Mouse (Mus musculus) ES-E14 (cell line): ENCODE measurements around the gene Gm13275. TPM values are rescaled to one million over a fixed set of nuclear protein-coding genes. Genes with fewer than 3 reads are reported as not detected.
"Not testable (repeated sequence)": the region's sequence is repeated elsewhere in the genome, so short reads cannot be mapped to it uniquely, and the experiment has no call there.

Source experiments
- DNase-seq: peaks from one replicate; pipeline ENCODE4 v3.0.0-alpha.2; 2013; ENCODE audit warnings: low read depth, low spot score
- H3K27ac ChIP-seq: 2 replicates; pipeline ENCODE4 v1.5.1; 2012; ENCODE audit warnings: low read depth, mild to moderate bottlenecking, low read length, moderate library complexity, mixed read lengths; ENCODE audit not compliant: poor library complexity, insufficient read depth, severe bottlenecking
- H3K36me3 ChIP-seq: 2 replicates; pipeline ENCODE4 v1.6.1; 2012; ENCODE audit warnings: mild to moderate bottlenecking, low read length, moderate library complexity, mixed read lengths; ENCODE audit not compliant: control insufficient read depth, poor library complexity, insufficient read depth, severe bottlenecking
- H3K4me1 ChIP-seq, 2 experiments: fragments of 150-350 bp in 1 of 2; sonication (generic) in 1 of 2; 2 replicates each; pipeline ENCODE4 v1.6.1; 2012; ENCODE audit warnings: low read length in 2 of 2, mild to moderate bottlenecking in 1 of 2, mixed read lengths in 1 of 2; ENCODE audit not compliant: control insufficient read depth in 2 of 2, insufficient read depth in 2 of 2, poor library complexity in 1 of 2
- H3K4me3 ChIP-seq, 2 experiments: fragments of 150-350 bp in 1 of 2; sonication (generic) in 1 of 2; 2 replicates each; pipeline ENCODE4 v1.5.1; 2012; ENCODE audit warnings: low read length in 2 of 2, low read depth in 1 of 2, mild to moderate bottlenecking in 1 of 2, mixed read lengths in 1 of 2; ENCODE audit not compliant: insufficient read depth in 1 of 2, poor library complexity in 1 of 2, severe bottlenecking in 1 of 2
- H3K9ac ChIP-seq: 2 replicates; pipeline ENCODE4 v1.6.1; 2012; ENCODE audit warnings: low read depth, mild to moderate bottlenecking, low read length, mixed read lengths; ENCODE audit not compliant: poor library complexity, insufficient read depth, severe bottlenecking
- H3K9me3 ChIP-seq: fragments of 150-350 bp; sonication (generic); 2 replicates; pipeline ENCODE4 v1.6.1; 2012; ENCODE audit warnings: low read depth, mild to moderate bottlenecking, low read length; ENCODE audit not compliant: control insufficient read depth, insufficient read depth
- CHD2 ChIP-seq: IDR thresholded peaks from 2 replicates; pipeline ENCODE4 v1.6.1; 2014; ENCODE audit warnings: mild to moderate bottlenecking, low read depth, low read length, inconsistent platforms
- HCFC1 ChIP-seq: IDR thresholded peaks from 2 replicates; pipeline ENCODE4 v1.6.1; 2012; ENCODE audit warnings: low read length, inconsistent platforms, borderline replicate concordance; ENCODE audit not compliant: insufficient read depth
- MAFK ChIP-seq: IDR thresholded peaks from 2 replicates; pipeline ENCODE4 v1.6.1; 2014; ENCODE audit warnings: mild to moderate bottlenecking, low read depth, low read length, inconsistent platforms; ENCODE audit not compliant: insufficient read depth
- ZC3H11A ChIP-seq: IDR thresholded peaks from 2 replicates; pipeline ENCODE4 v1.6.1; 2012; ENCODE audit warnings: low read depth, mild to moderate bottlenecking, inconsistent platforms, low read length, borderline replicate concordance
- ZNF384 ChIP-seq: IDR thresholded peaks from 2 replicates; pipeline ENCODE4 v1.6.1; 2012; ENCODE audit warnings: low read depth, low read length, inconsistent platforms
- in situ Hi-C, 2 experiments: fragments of 600-800 bp; cut with MboI; formaldehyde crosslinking; loops; one replicate each; pipeline ENCODE4 v1.15.1; 2025; ENCODE audit warnings: low sequenced_read_pairs in 2 of 2, inconsistent platforms in 1 of 2; ENCODE audit not compliant: unreplicated experiment in 2 of 2
- total RNA-seq: library from RNA; depleted of rRNA; stranded (reverse); fragments of 300-350 nt; gene quantifications from 2 replicates; pipeline ENCODE4 v1.2.3, GENCODE M21; 2012; rRNA removed

The Gm13275 gene
- not detected in 2 replicates for total RNA-seq

- H3K4me3 ChIP-seq, DNase-seq, H3K9me3 ChIP-seq, H3K9ac ChIP-seq, H3K27ac ChIP-seq, H3K4me1 ChIP-seq, in situ Hi-C loops, H3K36me3 ChIP-seq: not testable (repeated sequence)
Measured at GRCm38 (mm10) chr4:88793936-88794675, at the start of gene Gm13275. Gene Gm13275, plus strand, starts transcription at chr4:88794487.

- Histone ChIP-seq H3K9ac (no peak overlapping the region), H3K27ac (no peak overlapping the region), H3K4me3 (no peak overlapping the region), H3K36me3 (no peaks in the 10 kb centered on the region), H3K9me3 (no peaks in the 10 kb centered on the region), H3K4me1 (no peaks in the 10 kb centered on the region)
- in situ Hi-C loops = no loop called here
- DNase-seq = no peak
- TF ChIP-seq MAFK = no peak
- TF ChIP-seq ZC3H11A = no peak
- no peak for TF ChIP-seq CHD2
- no peak for TF ChIP-seq HCFC1
- no peak for TF ChIP-seq ZNF384
Measured at GRCm38 (mm10) chr4:88749926-88750325, 44.4 kb upstream of the Gm13275 start.

- in situ Hi-C loops, H3K36me3 ChIP-seq, H3K4me1 ChIP-seq, H3K9ac ChIP-seq, H3K4me3 ChIP-seq, DNase-seq, H3K27ac ChIP-seq, H3K9me3 ChIP-seq: not testable (repeated sequence)
Measured at GRCm38 (mm10) chr4:88754818-88755340, 39.4 kb upstream of the Gm13275 start, which contains the start of gene Gm13271. Gene Gm13271, plus strand, starts transcription at chr4:88754868.

- DNase-seq, H3K9me3 ChIP-seq, H3K4me1 ChIP-seq, H3K4me3 ChIP-seq, H3K9ac ChIP-seq, H3K36me3 ChIP-seq, H3K27ac ChIP-seq, in situ Hi-C loops: not testable (repeated sequence)
Measured at GRCm38 (mm10) chr4:88756581-88757513, 37.4 kb upstream of the Gm13275 start.

- DNase-seq, H3K9ac ChIP-seq, in situ Hi-C loops, H3K27ac ChIP-seq, H3K9me3 ChIP-seq, H3K4me3 ChIP-seq, H3K4me1 ChIP-seq, H3K36me3 ChIP-seq: not testable (repeated sequence)
Measured at GRCm38 (mm10) chr4:88757628-88758031, 36.7 kb upstream of the Gm13275 start.

GRCm38 (mm10) chr4:88758751-88759150 is 35.5 kb upstream of the Gm13275 start:
- H3K36me3 ChIP-seq, H3K4me1 ChIP-seq, in situ Hi-C loops, H3K9ac ChIP-seq, H3K4me3 ChIP-seq, H3K27ac ChIP-seq, DNase-seq, H3K9me3 ChIP-seq: not testable (repeated sequence)

- H3K27ac ChIP-seq, in situ Hi-C loops: not testable (repeated sequence)
Measured at GRCm38 (mm10) chr4:88759610-88760268, 34.5 kb upstream of the Gm13275 start, which contains the start of gene Gm13283. Gene Gm13283, plus strand, starts transcription at chr4:88760119.

More at GRCm38 (mm10) chr4:88759610-88760268, 34.5 kb upstream of the Gm13275 start, which contains the start of gene Gm13283:
- not testable (repeated sequence) for H3K9ac ChIP-seq, H3K9me3 ChIP-seq, H3K4me1 ChIP-seq, H3K36me3 ChIP-seq, H3K4me3 ChIP-seq, DNase-seq
